Mouse (Mus musculus) myocyte (in vitro differentiated cells): ENCODE measurements at regions not wholly inside any gene's neighbourhood (a gene's known extent, or its start where the extent isn't known, plus 50 kb on each side); places are given as distances from the start of the nearest gene placed in this dataset.

Experiments used
- MAX ChIP-seq: IDR thresholded peaks from one replicate; pipeline ENCODE4 v1.6.1; 2011; ENCODE audit warnings: low read depth, mild to moderate bottlenecking, control low read depth
- POLR2A ChIP-seq: IDR thresholded peaks from one replicate; pipeline ENCODE4 v1.6.1; 2011; ENCODE audit warnings: low read depth, mild to moderate bottlenecking, control low read depth, moderate library complexity; ENCODE audit not compliant: insufficient read length

- no peak for TF ChIP-seq POLR2A
- TF ChIP-seq MAX = no peak
Measured at GRCm38 (mm10) chr15:25283713-25284112, 129.9 kb downstream of the Basp1 start.
